Mouse (Mus musculus): Measurements from ENCODE around the gene Actr1b.

DNA sequence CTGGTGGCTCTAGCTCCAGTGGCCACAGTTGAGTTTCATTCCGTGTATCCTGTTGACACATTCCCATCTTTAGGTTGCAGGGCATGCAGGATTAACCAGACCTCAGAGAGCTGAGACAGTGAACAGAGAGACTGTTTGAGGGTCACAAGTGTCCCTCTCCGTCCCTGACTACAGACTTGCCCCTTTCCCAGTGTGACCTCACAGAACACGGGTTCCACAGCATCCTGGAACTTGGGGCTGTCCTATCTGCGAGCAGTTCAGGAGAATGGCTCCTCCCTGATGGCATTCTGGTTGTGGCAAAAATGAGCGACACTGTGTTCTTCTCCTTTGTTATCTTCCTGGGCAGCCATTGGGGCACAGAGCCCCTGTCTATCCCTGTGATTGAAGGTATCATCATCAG, at the start of gene Actr1b:
- no peak for TF ChIP-seq CHD2 (IDR thresholded peaks at IDR 0.05; ENCODE audit: low read depth, low read length)
- no peak for TF ChIP-seq ZC3H11A (IDR thresholded peaks at IDR 0.05; ENCODE audit: borderline replicate concordance, low read depth, low read length)
- TF ChIP-seq MAFK (IDR thresholded peaks at IDR 0.05; ENCODE audit: insufficient read depth, low read depth, low read length): no peak

Measured in ES-E14 (cell line).